Mouse (Mus musculus): ENCODE data around the gene Pomt1. TPM values are rescaled to one million over a fixed set of nuclear protein-coding genes. Genes with fewer than 3 reads are reported as not detected.
"Not testable (repeated sequence)": the region's sequence is repeated elsewhere in the genome, so short reads cannot be mapped to it uniquely, and the experiment has no call there.

Pomt1 gene
- polyA plus RNA-seq, 2 experiments from 2014 or later = 2.5 to 3.8 TPM

DNA sequence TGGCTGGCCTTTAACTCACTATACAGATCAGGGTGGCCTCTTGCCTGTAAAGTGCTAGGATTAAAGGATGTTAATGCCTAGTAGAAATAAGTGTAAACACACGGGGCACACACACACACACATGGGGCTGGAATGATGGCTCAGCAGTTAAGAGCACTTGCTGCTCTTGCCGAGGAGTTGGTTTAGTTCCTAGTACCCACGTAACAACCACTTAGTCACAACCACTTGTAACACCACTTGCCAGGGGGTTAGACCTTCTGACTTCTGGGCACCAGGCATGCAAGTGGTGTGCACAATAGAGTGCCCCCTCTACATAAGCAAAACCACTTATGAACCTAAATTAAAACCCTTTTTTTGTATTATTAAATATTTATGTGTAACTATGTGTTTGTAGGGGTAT lies 47.6 kb downstream of the Pomt1 start:
- ATAC-seq = no peak

DNA sequence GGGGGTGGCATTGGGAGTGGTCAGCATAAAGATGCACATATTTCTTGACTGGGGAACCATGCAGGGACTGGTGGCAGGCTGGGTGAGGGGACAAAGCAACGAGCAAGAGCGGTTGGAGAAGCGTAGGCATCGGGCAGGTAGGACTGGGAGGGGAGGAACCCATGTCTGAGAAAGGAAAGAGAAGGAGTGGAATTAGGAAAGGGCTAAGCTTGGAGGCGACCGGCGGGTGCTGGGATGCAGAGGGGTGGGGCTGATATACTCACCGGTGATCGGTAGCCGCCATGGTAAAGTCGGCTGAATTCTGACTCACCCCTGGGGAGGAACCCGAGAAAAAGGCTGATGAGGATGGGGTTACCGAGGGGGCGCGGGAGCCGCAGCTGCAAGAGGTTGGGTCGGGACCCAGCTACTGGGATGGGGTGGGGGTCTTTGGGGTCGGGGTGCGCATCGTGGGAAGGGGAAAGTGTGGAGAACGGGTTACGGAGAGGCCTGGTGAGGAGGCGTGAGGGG lies 51.0 kb downstream of the Pomt1 start, which contains the start of gene Golga2:
TSS of gene Golga2 (plus strand) at position 51 of the 507 bp plus-strand sequence.
- no peak for ATAC-seq

GRCm38 (mm10) chr2:32287923-32288367 lies 51.6 kb downstream of the Pomt1 start, which contains the start of gene Swi5:
Gene Swi5 (minus strand): TSS chr2:32288075.
- peak; percentile 100 for ATAC-seq

- ATAC-seq = no peak
These were observed 52.1 kb downstream of the Pomt1 start for GRCm38 (mm10) chr2:32288371-32288931.

DNA sequence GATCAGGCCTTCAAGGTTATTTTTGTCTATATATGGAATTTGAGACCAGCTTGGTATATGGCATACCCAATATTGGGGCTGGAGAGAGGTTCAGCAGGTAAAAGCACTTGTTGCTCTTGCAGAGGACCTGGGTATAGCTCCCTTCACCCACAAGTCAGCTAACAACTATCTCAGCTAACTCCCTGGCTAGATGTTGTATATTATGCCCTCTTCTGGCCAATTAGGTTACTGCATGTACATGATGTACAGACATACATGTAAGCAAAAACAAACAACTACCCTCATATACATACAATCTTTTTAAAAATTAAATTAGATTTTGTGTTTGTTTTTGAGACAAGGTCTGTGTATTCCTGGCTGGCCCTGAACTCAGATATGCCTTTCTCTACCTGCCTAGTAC lies 53.2 kb downstream of the Pomt1 start:
- no peak for ATAC-seq

GRCm38 (mm10) chr2:32294348-32294747 lies 58.0 kb downstream of the Pomt1 start:
- no peak for ATAC-seq

GRCm38 (mm10) chr2:32295285-32295684 lies 58.9 kb downstream of the Pomt1 start:
- no peak for ATAC-seq

GRCm38 (mm10) chr2:32295842-32296241 lies 59.5 kb downstream of the Pomt1 start:
- not testable (repeated sequence) for ATAC-seq

DNA sequence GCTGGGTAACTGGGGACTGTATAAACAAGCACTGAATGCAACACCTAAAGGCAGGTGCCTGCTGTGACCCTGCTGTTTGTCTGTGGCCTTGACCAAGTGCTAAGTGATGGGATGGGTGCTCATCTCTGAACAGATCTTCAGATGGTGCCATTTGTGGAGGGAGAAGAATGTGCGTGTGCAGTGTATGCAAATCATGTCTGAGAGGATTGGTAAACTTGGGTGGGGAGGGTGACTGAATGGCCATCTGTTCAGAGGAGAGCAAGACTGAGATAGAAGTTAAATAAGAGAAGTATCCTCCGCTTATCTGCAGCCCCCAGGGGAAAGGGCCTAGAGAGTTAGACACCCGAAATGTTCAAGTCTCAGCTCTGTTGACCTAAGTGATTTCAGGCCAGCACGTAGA lies 63.1 kb downstream of the Pomt1 start:
- no peak for ATAC-seq

DNA sequence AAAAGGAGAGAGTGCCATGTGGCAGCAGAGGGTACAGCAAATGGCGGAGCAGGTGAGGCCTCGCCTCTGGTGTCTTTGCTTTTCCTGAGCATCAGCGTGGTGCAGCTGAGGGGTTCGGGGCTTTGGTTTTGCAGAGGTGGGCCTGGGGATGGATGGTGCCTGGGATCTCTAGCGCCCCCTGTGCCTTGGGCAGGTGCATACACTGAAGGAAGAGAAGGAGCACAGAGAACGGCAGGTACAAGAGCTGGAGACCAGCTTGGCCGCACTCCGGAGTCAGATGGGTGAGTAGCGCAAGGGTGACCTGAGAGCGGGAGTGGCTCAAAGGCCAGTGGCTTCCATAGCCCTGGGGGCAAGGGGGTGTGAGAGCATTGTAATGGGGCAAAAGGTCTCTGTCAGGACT lies 66.6 kb downstream of the Pomt1 start:
- ATAC-seq = no peak

GRCm38 (mm10) chr2:32304145-32304832 lies 67.9 kb downstream of the Pomt1 start:
- no peak for ATAC-seq

Other genes with a start within 250 kb of the Pomt1 start
- gene Fam78a, start 151.7 kb upstream of the Pomt1 start, polyA plus RNA-seq (2017; shearing (Covaris generic)) = 10 to 100 TPM; 23.6 to 27.1 TPM
- gene Plpp7, start 141.1 kb upstream of the Pomt1 start, polyA plus RNA-seq (2017; shearing (Covaris generic)) = not detected
- gene Prrc2b, start 85.5 kb upstream of the Pomt1 start, polyA plus RNA-seq (2017; shearing (Covaris generic)) = 10 to 100 TPM; 32.0 to 32.6 TPM
- gene Uck1, start 23.6 kb downstream of the Pomt1 start, polyA plus RNA-seq (2017; shearing (Covaris generic)) = 10 to 100 TPM; 30.4 to 34.4 TPM
- 10 to 100 TPM; 14.9 to 18.3 TPM for gene Golga2, start 50.8 kb downstream of the Pomt1 start, polyA plus RNA-seq (2017; shearing (Covaris generic))
- 100 to 1,000 TPM; 133 to 252 TPM for gene Swi5, start 51.5 kb downstream of the Pomt1 start, polyA plus RNA-seq (2017; shearing (Covaris generic))
- gene Ciz1, start 115.7 kb downstream of the Pomt1 start, polyA plus RNA-seq (2017; shearing (Covaris generic)) = 10 to 100 TPM; 38.8 to 51.6 TPM
- not detected for gene Dnm1, start 116.7 kb downstream of the Pomt1 start, polyA plus RNA-seq (2017; shearing (Covaris generic))
- 10 to 100 TPM; 70.3 to 75.4 TPM for gene 1110008P14Rik, start 145.3 kb downstream of the Pomt1 start, polyA plus RNA-seq (2017; shearing (Covaris generic))
- not detected for gene Lcn2, start 151.7 kb downstream of the Pomt1 start, polyA plus RNA-seq (2017; shearing (Covaris generic))
- gene Ptges2, start 159.3 kb downstream of the Pomt1 start, polyA plus RNA-seq (2017; shearing (Covaris generic)) = 1 to 10 TPM; 1.0 to 1.6 TPM
- 1 to 10 TPM; 5.2 TPM for gene Naif1, start 213.9 kb downstream of the Pomt1 start, polyA plus RNA-seq (2017; shearing (Covaris generic))
- 1 to 10 TPM; 3.3 to 4.0 TPM for gene Slc25a25, start 214.9 kb downstream of the Pomt1 start, polyA plus RNA-seq (2017; shearing (Covaris generic))

Data from activated CD4-positive, CD25-positive, alpha-beta regulatory T cell, adult 4 months (primary cell).